Mouse (Mus musculus): ENCODE results near the gene Prkcsh. TPM values are rescaled to one million over a fixed set of nuclear protein-coding genes. Genes with fewer than 3 reads are reported as not detected.

The Prkcsh gene
- total RNA-seq, 2 experiments from 2014 or later, result 106 to 115 TPM

- DNase-seq (ENCODE audit: low spot score in 2 of 2), result no peak
Measured at GRCm38 (mm10) chr9:22047329-22047728, 44.7 kb downstream of the Prkcsh start.

GRCm38 (mm10) chr9:22049315-22049714, 46.7 kb downstream of the Prkcsh start:
- no peak for DNase-seq (ENCODE audit: low spot score in 2 of 2)

- no peak for DNase-seq (ENCODE audit: low spot score in 2 of 2)
Measured at GRCm38 (mm10) chr9:22049721-22050270, 47.2 kb downstream of the Prkcsh start.

GRCm38 (mm10) chr9:22050351-22050889, 47.8 kb downstream of the Prkcsh start:
- peak; percentile 60 to 68 for DNase-seq (ENCODE audit: low spot score in 2 of 2)

- DNase-seq (ENCODE audit: low spot score in 2 of 2), result no peak
Measured at GRCm38 (mm10) chr9:22051161-22051957, 48.8 kb downstream of the Prkcsh start.

- DNase-seq (ENCODE audit: low spot score in 2 of 2), result peak; percentile 80 to 88
Measured at GRCm38 (mm10) chr9:22051958-22052254, 49.3 kb downstream of the Prkcsh start, which contains the start of gene Elavl3. Elavl3 (minus strand) TSS chr9:22052023.

GRCm38 (mm10) chr9:22053657-22054056, 51.1 kb downstream of the Prkcsh start:
- no peak for DNase-seq (ENCODE audit: low spot score in 2 of 2)

GRCm38 (mm10) chr9:22054411-22055076, 51.9 kb downstream of the Prkcsh start:
- peak; percentile 83 to 92 for DNase-seq (ENCODE audit: low spot score in 2 of 2)

GRCm38 (mm10) chr9:22055713-22056112, 53.1 kb downstream of the Prkcsh start:
- DNase-seq (ENCODE audit: low spot score in 2 of 2), result no peak

- no peak for DNase-seq (ENCODE audit: low spot score in 2 of 2)
Measured at GRCm38 (mm10) chr9:22056303-22056910, 53.8 kb downstream of the Prkcsh start.

GRCm38 (mm10) chr9:22057031-22057517, 54.5 kb downstream of the Prkcsh start:
- DNase-seq (ENCODE audit: low spot score in 2 of 2), result no peak

- no peak for DNase-seq (ENCODE audit: low spot score in 2 of 2)
Measured at GRCm38 (mm10) chr9:22058011-22058424, 55.4 kb downstream of the Prkcsh start.

GRCm38 (mm10) chr9:22061339-22061738, 58.7 kb downstream of the Prkcsh start:
- DNase-seq (ENCODE audit: low spot score in 2 of 2), result peak; percentile 66 to 80

Other genes with a start within 250 kb of the Prkcsh start
- 1 to 10 TPM; 1.9 to 2.7 TPM for gene Spc24, start 242.5 kb upstream of the Prkcsh start, total RNA-seq (2021)
- gene Kank2, start 204.1 kb upstream of the Prkcsh start, total RNA-seq (2021), result 1 to 10 TPM; 7.4 to 7.6 TPM
- not detected for gene Angptl8, start 167.3 kb upstream of the Prkcsh start, total RNA-seq (2021)
- 10 to 100 TPM; 11.3 to 13.1 TPM for gene Dock6, start 150.2 kb upstream of the Prkcsh start, total RNA-seq (2021)
- gene Rab3d, start 84.6 kb upstream of the Prkcsh start, total RNA-seq (2021), result 10 to 100 TPM; 17.7 to 19.3 TPM
- 10 to 100 TPM; 16.3 to 16.5 TPM for gene Ccdc159, start 75.3 kb upstream of the Prkcsh start, total RNA-seq (2021)
- gene Tmem205, start 75.2 kb upstream of the Prkcsh start, total RNA-seq (2021), result 10 to 100 TPM; 40.2 to 42.2 TPM
- gene Plppr2, start 65.8 kb upstream of the Prkcsh start, total RNA-seq (2021), result 100 to 1,000 TPM; 273 to 278 TPM
- 10 to 100 TPM; 13.3 to 13.7 TPM for gene Swsap1, start 47.1 kb upstream of the Prkcsh start, total RNA-seq (2021)
- 1 to 10 TPM; 9.0 to 9.1 TPM for gene Epor, start 39.3 kb upstream of the Prkcsh start, total RNA-seq (2021)
- gene Rgl3, start 13.4 kb upstream of the Prkcsh start, total RNA-seq (2021), result 1 to 10 TPM; 2.2 to 2.6 TPM
- gene Ccdc151, start 172 bp upstream of the Prkcsh start, total RNA-seq (2021), result 1 to 10 TPM; 8.6 to 8.9 TPM
- gene Elavl3, start 49.2 kb downstream of the Prkcsh start, total RNA-seq (2021), result 100 to 1,000 TPM; 168 to 172 TPM
- 1 to 10 TPM; 2.0 to 4.4 TPM for gene Gm49318, start 68.5 kb downstream of the Prkcsh start, total RNA-seq (2021)
- 10 to 100 TPM; 20.8 to 21.7 TPM for gene Zfp653, start 68.6 kb downstream of the Prkcsh start, total RNA-seq (2021)
- 10 to 100 TPM; 49.8 to 51.3 TPM for gene Ecsit, start 82.6 kb downstream of the Prkcsh start, total RNA-seq (2021)
- gene Cnn1, start 96.4 kb downstream of the Prkcsh start, total RNA-seq (2021), result under 1 TPM in 1 of 2 experiments, not detected in 1; 0.53 TPM
- gene Elof1, start 114.4 kb downstream of the Prkcsh start, total RNA-seq (2021), result 10 to 100 TPM; 56.4 to 58.4 TPM
- under 1 TPM; 0.41 to 0.84 TPM for gene Acp5, start 132.9 kb downstream of the Prkcsh start, total RNA-seq (2021)
- gene Pigyl, start 154.0 kb downstream of the Prkcsh start, total RNA-seq (2021), result 10 to 100 TPM; 45.4 to 48.3 TPM
- not detected for gene Zfp872, start 185.3 kb downstream of the Prkcsh start, total RNA-seq (2021)
- 10 to 100 TPM; 24.9 to 25.5 TPM for gene Zfp809, start 222.9 kb downstream of the Prkcsh start, total RNA-seq (2021)